Mouse (Mus musculus) telencephalon, adult 2 months (tissue): ENCODE measurements around the gene Gm12394.
"Not testable (repeated sequence)": the region's sequence is repeated elsewhere in the genome, so short reads cannot be mapped to it uniquely, and the experiment has no call there.

Source experiments
- DNase-seq: peaks from one replicate; pipeline ENCODE4 v3.0.0-alpha.2; 2011; ENCODE audit warnings: low read depth, low spot score

The Gm12394 gene

DNA sequence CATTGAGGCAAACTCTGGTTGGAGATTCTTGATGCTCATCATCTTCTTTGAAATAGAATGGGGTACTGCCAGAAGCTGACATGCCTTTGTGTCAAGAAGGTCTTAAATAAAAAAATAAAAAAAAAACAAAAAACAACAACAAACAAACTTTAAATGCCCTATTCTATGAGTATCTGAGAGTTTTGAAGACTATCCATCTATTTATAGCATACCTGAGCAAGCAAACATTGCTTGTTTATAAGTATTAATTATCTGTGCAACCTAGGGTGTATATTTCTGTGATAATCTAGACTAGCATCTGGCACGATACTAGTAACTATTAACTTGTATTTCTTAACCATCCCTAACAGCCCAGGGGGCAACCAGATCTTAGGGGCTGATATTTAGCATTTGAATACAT is at the start of gene Gm12394:
Gm12394 (minus strand) TSS at position 101 of the 400 bp plus-strand sequence.
- not testable (repeated sequence) for DNase-seq

DNA sequence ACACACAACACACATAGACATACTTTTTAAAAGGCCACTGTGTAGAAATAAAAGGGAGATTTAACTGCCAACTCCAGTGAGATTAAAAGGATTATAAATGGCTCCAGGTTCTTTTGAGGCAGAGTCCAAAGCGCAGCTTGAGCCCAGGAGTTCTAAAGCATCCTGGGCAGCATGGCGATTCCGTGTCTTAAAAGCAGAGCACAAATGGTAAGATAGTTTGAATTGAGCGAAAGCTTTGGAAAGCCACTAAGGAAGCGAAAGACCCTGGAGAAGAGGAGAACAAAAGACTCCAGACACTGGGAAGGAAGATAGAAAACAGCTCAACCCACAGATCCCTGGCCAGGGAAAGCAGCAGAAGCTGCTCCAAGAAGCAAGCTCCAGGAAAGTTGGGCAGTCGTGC is 48.4 kb upstream of the Gm12394 start:
- DNase-seq = no peak

DNA sequence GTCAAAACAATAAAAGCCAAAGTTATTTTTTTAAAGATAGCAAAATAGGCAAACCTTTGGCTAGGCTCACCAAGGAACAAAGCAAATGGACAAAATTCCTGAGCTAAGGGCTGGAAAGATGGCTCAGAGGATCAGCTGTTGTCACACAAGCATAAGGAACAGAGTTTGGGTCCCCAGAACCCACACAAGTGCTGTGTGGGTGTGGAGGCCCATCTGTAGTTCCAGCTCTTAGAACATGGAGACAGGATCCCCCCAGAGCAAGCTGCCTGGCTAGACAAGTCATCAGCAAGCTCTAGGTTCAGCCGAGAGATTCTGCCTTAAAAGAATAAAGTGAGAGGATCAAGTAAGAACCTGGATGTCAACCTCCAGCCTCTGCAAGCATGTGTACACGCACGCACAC is 48.0 kb upstream of the Gm12394 start:
- no peak for DNase-seq

DNA sequence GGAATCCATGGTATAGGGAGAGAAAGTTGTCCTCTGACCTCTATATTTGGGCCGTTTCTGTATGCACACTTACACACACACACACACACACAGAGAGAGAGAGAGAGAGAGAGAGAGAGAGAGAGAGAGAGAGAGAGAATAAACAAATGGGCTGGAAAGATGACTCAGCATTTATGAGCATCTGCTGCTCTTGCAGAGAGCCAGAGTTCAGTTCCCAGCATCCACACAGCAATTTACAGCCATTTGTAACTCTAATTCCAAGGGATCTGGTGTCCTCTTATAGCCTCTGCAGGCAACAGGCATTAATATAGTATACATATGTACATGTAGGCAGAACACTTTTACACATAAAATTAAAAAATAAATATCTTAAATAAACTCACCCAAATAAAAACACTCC is 47.4 kb upstream of the Gm12394 start:
- DNase-seq = no peak

DNA sequence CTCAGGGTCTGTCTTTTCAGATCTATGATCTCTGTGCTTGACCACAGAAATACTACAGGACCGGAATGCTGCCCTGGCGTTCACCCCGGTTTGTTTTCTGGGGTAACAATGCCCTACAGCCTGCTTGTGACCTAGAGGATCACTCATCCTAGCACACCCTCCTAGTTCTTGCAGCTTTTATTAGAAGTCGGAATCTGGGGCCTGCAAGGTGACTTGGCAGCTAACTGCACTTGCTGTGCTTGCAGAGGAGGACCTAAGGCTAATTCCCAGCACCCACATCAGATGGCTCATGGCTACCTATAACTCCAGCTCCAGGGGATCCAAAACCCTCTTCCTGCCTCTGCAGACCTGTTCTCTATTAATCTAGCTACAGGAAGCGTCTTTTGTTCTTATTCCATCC is 46.2 kb upstream of the Gm12394 start:
- DNase-seq = no peak

DNA sequence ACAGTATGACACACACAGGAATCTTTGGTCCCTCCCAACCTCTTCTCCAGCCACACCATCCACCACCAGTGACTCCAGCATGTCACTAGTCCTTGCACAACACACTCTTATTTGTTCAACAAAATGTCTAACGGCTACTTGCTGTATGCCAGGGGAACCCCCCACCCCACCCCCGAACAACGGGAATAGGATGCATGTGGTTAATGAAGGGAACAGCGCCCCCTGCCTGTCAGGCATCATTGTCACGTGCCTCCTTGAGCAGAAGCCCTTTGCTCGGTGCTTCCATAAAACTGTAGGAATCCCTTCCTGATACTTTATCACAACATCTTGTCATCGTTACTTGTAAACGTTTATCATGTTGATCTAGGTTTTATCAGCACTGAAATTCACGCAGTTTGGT is 45.6 kb upstream of the Gm12394 start:
- no peak for DNase-seq

DNA sequence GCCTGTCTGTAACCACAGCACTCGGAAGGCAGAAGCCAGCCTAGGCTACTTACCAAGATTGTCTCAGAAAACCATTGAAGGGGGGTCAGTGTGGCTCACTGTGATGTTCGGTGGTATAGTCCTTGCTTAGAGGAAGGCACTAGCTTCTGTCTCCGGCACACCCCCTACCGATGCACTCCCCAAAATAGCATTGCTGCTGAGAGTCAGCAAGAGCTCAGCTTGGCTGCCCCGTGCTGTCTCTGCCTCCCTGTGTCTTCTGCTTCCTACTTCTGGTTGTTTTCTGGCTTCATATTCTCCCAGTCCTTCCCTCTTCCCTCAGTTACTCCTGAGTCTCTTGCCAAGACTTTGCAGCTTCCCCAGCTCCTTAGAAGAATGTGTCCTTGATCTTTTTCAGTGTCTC is 44.3 kb upstream of the Gm12394 start:
- DNase-seq = peak; percentile 86

DNA sequence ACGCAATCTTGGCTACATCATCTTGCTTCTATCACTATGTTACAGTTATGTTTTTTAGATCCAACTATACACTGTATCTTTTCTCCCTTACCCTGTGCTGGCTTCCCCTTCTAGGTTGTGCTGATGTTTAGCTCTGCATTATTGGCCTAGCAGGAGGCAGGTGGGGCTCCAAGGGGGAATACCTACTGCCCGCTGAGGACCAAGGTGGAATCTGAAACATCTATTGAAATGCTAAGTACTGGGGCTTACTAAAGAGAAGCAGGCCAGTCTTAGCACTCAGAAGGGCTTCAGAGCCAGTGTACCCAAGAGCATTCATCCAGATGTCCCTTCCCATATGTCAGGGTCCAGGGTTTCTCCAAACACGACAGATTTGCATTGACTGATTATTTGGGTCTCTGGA is 42.3 kb upstream of the Gm12394 start:
- DNase-seq = no peak

DNA sequence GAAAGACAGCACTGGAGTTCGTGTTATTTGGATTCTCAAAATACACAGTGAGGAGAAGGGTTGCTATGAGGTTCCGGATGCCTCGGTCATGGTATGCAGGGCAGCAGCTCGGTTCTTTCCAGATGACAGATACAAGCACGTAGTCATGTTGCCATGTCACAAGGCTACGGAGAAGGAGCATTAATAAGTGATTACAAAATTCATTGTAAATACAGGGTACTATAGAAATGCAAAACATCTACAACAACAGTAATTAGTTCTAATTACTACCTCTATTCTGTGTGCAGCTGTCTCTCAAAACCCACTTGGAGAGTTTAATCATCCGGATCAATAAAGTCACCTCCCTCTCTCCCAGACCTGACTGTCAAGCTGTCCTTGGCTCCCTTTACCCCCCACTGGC is 38.5 kb upstream of the Gm12394 start:
- DNase-seq = no peak

DNA sequence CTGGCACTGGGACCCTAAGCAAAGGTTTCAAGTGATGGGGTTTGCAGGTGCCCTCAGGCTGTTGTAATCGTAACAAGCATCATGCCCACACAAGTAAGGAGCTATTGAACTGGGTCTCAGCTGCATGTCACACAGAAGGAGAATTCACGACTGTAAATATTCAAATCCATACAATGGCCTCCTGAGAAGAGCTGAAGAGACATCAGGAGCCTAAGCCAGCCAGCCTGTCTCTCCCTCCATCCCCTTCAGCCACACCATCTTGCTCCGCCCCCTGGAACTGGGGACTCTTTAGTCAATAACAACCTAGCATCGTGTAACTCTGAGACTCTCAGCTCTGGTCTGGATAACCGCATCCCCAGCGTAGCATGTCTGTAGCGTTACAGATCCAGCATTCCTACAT is 34.6 kb upstream of the Gm12394 start:
- no peak for DNase-seq

DNA sequence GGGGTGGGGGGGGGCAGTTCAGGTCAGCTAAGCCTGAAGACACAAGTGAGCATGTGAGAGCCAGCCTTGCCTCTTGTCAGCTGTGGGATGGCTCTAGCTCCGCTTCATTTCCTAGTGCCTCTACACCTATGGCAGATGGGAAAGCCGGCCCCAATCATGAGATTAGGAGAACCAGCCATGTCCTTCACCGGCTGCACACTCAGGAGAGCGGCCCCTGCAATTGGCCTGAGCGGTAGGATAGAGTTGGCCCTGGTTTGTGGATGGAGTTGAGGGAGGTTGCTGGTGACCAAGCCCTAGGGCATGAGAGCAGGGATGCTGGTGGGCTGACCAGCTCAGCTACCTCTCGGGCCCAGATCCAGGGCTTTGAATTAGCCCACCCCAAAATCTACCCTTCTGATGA is 32.2 kb upstream of the Gm12394 start:
- no peak for DNase-seq

DNA sequence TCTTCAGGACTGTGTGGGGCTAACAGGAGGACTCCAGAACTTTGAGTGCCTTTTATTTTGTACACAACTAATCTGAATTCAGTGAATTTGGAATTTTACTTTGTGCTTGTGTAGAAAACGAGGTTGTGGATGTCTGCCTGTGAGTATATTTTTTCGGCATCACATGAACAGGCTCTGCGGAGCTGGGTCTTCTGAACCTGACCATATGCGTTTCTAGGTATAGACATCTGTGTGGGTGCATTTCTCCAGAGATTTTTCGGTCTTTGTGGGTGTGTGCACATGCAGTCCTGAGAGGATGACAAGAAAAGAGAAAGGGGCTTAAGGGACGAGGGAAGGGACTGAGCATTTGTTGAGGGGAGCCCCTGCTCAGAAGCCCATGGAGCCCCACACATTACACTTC is 30.4 kb upstream of the Gm12394 start:
- DNase-seq = peak; percentile 83

DNA sequence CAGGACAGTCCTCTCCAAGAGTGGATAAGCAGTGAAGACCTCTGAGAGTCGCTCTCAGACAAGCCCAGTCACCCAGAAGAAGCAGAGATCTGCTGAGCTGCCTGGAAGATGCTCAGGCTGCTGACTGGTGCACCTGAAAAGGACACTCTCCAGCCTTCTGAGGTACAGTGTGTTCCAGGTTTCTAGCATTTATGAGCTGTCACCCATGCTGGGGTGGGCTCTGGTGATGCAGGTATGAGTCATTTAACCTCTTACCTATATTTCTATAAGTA is 24.0 kb upstream of the Gm12394 start:
- DNase-seq = no peak

DNA sequence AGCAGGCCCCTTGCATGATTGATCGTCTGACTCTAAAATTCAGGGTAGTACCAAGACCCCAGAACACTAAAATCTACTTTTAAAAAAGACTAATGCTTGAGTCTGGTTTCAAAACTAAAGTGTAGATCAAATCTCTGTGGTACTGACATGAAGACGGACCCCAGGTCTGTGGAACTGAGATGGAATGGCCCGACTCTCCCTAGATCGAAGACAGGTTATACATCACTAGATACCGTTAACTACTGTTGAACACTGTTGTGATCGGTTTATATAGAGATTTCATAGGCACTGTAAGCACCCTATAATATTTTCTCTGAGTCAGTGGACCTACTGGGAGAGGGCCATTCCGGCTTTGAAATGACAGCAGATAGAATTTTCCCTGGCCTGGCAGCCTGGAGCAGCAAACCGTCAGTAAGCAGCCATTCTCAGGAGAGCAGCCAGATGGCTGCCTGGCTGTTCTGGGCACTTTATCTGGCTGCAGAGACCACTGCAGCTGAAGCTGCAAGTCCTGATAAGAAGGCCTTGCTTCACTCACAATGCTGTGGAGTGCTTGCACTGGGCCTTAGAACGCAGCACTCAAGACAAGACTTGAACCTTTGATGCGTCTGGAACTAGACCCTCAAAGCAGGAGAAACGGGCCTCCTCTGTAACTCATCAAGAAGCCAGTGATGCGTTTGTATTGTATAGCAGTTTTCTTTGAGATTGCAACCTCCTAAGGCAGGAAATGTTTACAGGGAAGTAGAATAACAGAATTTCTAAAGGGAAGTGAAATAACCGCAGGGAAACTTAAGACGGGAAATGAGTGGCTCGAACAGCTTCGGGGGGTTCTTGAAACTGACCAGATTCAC is 23.5 kb upstream of the Gm12394 start:
- no peak for DNase-seq

DNA sequence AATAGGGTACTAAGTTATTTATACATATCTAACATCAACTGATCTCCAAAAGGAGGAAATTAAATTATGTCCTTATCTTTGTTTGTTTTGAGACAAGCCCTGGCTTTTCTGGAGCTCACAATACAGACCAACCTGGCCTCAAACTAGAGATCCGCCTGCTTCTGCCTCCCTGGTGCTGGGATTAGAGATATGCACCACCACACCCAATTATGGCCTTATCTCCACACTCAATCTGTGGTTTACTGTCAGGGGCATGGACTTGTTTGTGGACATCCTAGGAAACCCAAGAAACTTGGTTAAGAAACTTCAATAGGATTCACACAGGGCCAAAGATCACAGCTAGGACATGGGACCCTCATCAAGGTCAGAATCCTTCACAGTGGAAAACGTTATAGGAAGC is 21.1 kb upstream of the Gm12394 start:
- no peak for DNase-seq

DNA sequence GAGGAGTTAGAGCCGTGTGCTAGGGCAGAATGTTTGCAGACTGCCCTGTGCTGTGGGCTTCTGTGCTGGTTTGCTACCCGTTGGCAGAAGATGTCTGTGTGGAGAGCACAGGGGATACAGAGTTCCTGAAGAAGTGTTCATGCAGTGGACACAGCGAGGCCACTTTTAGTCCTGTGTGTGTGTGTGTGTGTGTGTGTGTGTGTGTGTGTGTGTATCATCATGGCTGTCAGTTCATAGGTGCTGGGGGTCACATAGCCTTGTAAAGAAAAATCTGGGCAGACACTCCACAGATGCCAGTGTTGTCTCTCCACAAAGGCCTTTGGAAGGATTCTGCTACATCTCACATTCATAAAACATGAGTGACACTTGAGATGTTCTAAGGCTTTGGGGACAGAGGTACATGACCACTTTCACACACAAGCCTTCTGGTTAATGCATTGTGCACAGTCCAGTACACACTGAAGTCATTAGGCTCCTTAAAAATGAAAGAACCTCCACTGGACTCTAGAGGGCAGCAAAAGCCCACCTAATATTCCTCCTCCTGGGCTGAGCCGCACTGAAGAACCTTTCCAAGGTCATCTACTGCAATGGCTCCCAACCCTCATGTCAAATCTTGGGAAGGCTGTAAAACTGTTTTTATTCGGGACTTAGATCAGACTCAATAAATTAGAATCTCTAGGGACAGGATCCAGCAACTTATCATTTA is 20.2 kb upstream of the Gm12394 start:
- peak; percentile 67 for DNase-seq

DNA sequence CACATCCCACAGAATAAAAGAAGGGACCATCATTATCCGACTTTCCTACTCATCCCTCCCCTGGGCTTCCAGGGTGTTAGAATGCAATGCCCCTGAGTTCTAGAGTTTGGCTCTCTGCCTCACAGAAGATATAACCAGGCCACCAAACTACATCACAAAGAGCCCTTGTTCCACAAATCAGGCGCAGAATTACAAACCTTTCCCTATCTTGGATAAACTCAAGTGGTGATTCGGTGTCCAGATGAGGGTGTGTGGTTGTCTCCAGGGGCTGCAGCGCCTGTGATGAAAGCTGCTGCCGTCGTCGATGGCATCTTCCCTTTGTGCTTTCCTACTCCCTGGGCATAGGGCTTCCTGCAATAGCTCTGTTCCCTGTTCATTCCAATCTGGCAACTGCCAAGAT is 17.6 kb upstream of the Gm12394 start, which contains the start of gene Fam205c:
Fam205c (minus strand) TSS at position 101 of the 400 bp plus-strand sequence.
- no peak for DNase-seq

DNA sequence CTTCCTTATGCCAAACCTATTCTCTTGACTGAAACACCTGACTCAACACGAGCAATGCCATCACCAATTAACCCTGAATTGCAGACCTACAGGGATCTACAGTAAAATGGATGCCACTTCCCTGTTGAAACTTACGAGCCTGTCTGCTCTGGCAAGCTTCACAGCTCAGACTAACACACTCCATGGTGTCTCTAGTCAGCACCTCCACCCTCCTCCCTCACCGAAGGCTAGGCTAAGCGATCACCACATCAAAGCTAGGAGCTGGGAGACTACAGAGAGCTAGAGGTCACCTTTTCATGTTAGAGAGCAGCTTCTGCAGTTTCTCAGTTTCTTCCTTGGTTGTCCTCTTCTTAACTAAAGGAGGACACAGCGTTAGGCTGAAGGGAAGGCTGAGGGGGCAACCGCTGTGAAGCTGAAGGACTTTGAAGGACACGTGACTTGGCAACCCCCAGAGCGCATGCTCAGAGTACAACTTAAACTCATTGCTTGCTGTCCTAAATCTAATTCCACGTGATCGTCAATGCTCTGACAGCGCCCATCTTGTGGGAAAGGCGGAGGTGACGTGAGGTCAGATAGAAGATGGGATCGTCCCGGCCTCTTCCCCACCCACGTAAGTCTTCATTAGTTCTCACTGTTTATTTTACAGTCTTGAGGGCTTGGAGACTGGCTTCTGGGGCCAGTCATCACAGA is 16.3 kb upstream of the Gm12394 start:
- no peak for DNase-seq

DNA sequence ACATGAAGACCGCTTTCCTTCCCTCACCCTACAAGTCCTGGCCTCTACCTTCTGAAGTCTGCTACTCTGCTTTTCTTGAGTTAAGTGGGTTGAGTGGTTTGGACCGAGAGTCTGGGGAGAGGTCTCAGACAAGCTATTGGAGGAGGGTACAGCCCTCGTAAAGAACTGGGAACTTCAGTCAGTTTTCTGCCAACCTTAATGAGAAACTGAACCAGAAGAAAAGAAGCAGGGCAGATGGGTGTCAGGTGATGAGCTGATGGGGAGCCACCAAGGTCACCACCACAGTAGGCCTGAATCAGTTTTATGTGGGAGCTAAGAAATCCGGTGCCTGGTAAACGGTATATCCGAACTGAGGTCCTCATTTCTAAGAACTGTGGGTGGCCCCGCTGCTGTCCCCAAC is 15.6 kb upstream of the Gm12394 start:
- no peak for DNase-seq

DNA sequence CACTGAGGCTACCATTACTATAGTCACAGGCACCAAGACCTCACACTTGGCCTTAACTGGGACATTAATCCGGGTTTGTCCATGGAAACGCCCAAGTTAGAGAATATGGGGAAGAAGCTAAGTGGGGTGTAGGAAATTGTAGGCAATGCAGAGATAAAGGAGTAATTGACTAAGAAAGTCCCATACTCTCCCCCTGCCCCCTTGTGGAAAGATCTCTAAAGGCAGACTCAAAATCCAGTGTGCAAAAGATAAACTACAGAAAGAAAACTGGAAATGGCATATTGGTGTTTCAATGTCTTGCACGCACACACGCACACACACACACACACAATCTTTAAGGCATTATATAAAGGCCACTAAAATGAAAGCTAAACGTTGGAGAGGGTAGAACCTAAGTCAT is 14.2 kb upstream of the Gm12394 start:
- DNase-seq = no peak

DNA sequence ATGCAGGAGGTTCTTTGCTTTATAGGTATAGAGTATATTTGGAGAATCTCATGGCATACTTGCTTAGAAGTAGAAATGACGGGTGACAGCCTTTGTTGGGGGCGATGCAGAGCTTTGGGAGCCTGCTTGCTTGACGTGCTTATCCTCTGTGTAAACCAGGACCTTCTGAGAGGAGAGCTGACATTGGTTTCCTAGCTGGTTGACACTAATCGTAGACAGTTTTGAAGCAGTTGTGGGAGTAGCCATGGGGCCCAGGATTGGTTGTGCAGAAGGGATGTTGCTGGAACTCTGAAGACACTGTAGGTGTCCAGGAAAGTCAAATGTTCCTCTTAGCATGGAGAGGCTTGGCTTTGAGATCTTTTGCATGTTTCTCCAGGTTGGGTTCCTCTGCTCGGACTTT is 11.6 kb upstream of the Gm12394 start:
- no peak for DNase-seq

DNA sequence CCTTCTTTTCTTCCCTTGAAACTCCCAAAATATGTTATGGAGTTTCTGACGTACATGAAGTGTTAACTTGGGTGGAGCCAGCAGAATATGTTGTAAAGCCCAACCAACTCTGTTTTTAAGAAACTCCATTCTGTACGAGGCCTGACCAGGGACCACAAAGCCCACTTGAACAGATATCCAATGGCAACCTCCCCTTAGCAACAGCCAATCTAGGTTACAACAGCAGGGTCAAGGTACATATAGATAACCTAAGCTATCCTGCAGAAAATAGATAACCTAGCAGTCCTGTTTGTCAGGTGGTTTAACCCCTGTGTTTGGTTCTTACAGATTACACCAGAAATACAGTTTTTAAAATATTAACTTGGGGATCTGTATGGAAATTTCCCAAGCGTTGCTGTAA is 10.8 kb upstream of the Gm12394 start:
- no peak for DNase-seq

DNA sequence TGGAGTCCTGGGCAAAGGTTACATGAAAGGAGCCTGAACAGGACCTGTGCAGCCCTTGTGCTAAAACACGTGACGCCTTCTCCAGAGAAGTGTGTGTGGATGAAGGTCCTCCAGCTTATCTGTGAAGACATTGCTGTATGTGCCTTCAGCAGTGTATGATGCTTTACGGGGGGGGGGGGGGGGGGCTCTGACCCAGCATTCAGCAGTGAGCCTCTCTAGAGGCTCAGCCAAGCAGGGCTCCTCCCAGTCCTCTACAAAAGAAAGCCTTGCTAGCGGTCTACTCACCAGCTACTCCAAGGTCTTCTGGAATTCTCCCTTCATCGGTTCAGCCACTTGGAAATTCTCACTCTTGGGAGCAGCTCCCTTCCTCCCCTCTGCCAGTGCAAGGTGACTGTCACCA is 6.9 kb upstream of the Gm12394 start:
- DNase-seq = not testable (repeated sequence)
